In the genomic region with DNA sequence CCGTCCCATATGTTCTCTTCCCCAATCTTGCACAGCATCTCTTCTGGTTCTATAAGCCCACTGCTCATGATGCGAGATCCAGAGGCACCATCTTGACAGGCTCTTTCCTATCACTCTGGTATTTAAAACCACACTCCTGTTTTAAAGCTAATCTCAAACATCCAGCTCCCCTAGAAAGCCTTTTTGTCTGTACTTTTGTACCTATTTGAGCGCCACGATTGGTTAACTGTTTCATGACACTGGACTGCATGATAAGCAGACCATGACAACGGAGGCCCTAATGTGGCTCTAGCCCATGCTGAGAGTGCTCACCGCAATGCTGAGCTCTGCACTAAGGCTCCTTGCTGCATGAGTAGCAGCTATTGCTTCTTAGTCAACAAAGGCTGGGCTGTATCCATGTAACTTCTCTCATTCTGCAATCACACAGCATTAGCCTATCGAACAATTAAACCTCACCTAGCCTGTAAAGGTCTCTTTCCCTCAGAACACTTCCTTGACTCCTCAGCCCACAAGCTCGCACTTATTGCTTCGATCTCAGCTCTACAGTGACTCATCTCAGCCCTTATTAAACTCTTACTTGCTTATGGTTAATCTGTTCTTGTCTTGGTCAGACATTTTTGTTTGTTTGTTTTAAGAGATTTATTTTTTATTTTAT, we compare ENCODE assay signal across 29 mouse cellular contexts.
DNase-seq lines count a peak whose midpoint lies in the region; ATAC-seq lines count a peak whose summit lies in the region.
"Had no signal": no experiment of that assay in that cellular context is flagged by ENCODE, and none has a peak within 500 bp of the region (broad histone marks: within the 10 kb centered on the region; RNA-seq: fewer than 3 reads in every experiment).

No protein-coding gene starts in this region.

- no peak overlapping the region for H3K9ac ChIP-seq in kidney, embryonic 15.5 days
- H3K9ac ChIP-seq in liver, embryonic 13.5 days = no peak overlapping the region
- H3K9ac ChIP-seq: embryonic facial prominence, embryonic 13.5 days; heart, embryonic 13.5 days; hindbrain, embryonic 13.5 days; limb, embryonic 13.5 days; lung, embryonic 14.5 days; neural tube, embryonic 13.5 days had no signal

- ATAC-seq in kidney, embryonic 15.5 days (replicated peaks; ENCODE audit: low FRiP score) = no peak
- peak; percentile 45; the same call in 1 of the 2 replicates for ATAC-seq in erythroblast, adult 5-6 weeks (replicated peaks; ENCODE audit: low FRiP score, poor library complexity, severe bottlenecking)
- peak; percentile 90 for ATAC-seq in liver, embryonic 13.5 days (ENCODE audit: low read depth)
- ATAC-seq in megakaryocyte-erythroid progenitor cell, adult 5-6 weeks (replicated peaks; ENCODE audit: low FRiP score, low TSS enrichment, poor library complexity, severe bottlenecking) = peak; percentile 90
- ATAC-seq: forebrain, embryonic 14.5 days; inflammation-experienced regulatory T-cells, adult 6 months; midbrain, embryonic 16.5 days had no signal

- H3K4me2 ChIP-seq in kidney, embryonic 15.5 days = no peak overlapping the region
- peak overlapping the region; percentile 38 for H3K4me2 ChIP-seq in liver, embryonic 13.5 days
- H3K4me2 ChIP-seq: embryonic facial prominence, embryonic 13.5 days; heart, embryonic 13.5 days; hindbrain, embryonic 13.5 days; limb, embryonic 13.5 days; lung, embryonic 14.5 days; neural tube, embryonic 13.5 days had no signal

- H3K4me1 ChIP-seq in kidney, embryonic 15.5 days = peaks cover 70% of the 10 kb centered on the region
- peaks cover 61% of the 10 kb centered on the region for H3K4me1 ChIP-seq in liver, embryonic 13.5 days (replicated peaks)

- H3K36me3 ChIP-seq in kidney, embryonic 15.5 days = no peaks in the 10 kb centered on the region
- no peaks in the 10 kb centered on the region for H3K36me3 ChIP-seq in liver, embryonic 13.5 days
- H3K36me3 ChIP-seq: embryonic facial prominence, embryonic 13.5 days; heart, embryonic 13.5 days; hindbrain, embryonic 13.5 days; neural tube, embryonic 13.5 days had no signal

- no peak for DNase-seq in kidney, postnatal 4 days
- peak; percentile 67 for DNase-seq in liver, embryonic 13.5 days
- DNase-seq in cerebellum, postnatal 25 days = no peak
- no peak for DNase-seq in adrenal gland, adult 8-10 months
- DNase-seq in left cerebral cortex, adult 9 months (ENCODE audit: low spot score in 2 of 2) = no peak
- DNase-seq: adrenal gland, postnatal 36 days; cerebellum, adult 11-12 months; cerebellum, postnatal 14 days; embryo, embryonic 11 days; gastrocnemius, postnatal 25 days; heart, adult 18-20 months; heart, postnatal 36 days; kidney, adult 18-20 months; lung, embryonic 14.5 days; thymus, postnatal 14 days had no signal

- no peak overlapping the region for H3K4me3 ChIP-seq in kidney, embryonic 15.5 days (replicated peaks)
- no peak overlapping the region for H3K4me3 ChIP-seq in liver, embryonic 13.5 days (replicated peaks)
- H3K4me3 ChIP-seq: embryonic facial prominence, embryonic 13.5 days; heart, embryonic 13.5 days; hindbrain, embryonic 13.5 days; limb, embryonic 13.5 days; megakaryocyte, embryonic 14.5 days; myocyte; neural tube, embryonic 13.5 days had no signal

- H3K27ac ChIP-seq in kidney, embryonic 15.5 days = peak overlapping the region; percentile 9; the same call in 1 of the 2 replicates
- peak overlapping the region; percentile 80 for H3K27ac ChIP-seq in liver, embryonic 13.5 days
- H3K27ac ChIP-seq: embryonic facial prominence, embryonic 13.5 days; heart, embryonic 13.5 days; hindbrain, embryonic 13.5 days; kidney, postnatal 0 days; limb, embryonic 13.5 days; neural tube, embryonic 13.5 days had no signal

- WGBS in kidney, embryonic 15.5 days = 83% methylated on average over 9 of the region's 9 CpGs
- 36% methylated on average over 9 of the region's 9 CpGs for WGBS in liver, embryonic 13.5 days (ENCODE audit: insufficient replicate concordance)

- H3K9me3 ChIP-seq in kidney, embryonic 15.5 days (replicated peaks) = no peaks in the 10 kb centered on the region
- H3K9me3 ChIP-seq in liver, embryonic 13.5 days (replicated peaks) = no peaks in the 10 kb centered on the region
- H3K9me3 ChIP-seq: embryonic facial prominence, embryonic 13.5 days; heart, embryonic 13.5 days; hindbrain, embryonic 13.5 days; limb, embryonic 13.5 days; megakaryocyte, embryonic 14.5 days; neural tube, embryonic 13.5 days had no signal

- H3K27me3 ChIP-seq in kidney, embryonic 15.5 days = no peaks in the 10 kb centered on the region
- no peaks in the 10 kb centered on the region for H3K27me3 ChIP-seq in liver, embryonic 13.5 days
- H3K27me3 ChIP-seq: embryonic facial prominence, embryonic 13.5 days; heart, embryonic 13.5 days; hindbrain, embryonic 13.5 days; limb, embryonic 13.5 days; megakaryocyte, embryonic 14.5 days; neural tube, embryonic 13.5 days had no signal
